Mouse (Mus musculus) adrenal gland (tissue): ENCODE data around the gene Rere.
"Not testable (repeated sequence)": the region's sequence is repeated elsewhere in the genome, so short reads cannot be mapped to it uniquely, and the experiment has no call there.

Source experiments
- intact Hi-C: fragments of 180-260 bp; cut with DNase I; formaldehyde crosslinking; loops from one replicate; pipeline ENCODE4 v1.15.1; 2025

Rere gene

GRCm38 (mm10) chr4:150456886-150457285 lies 175.4 kb downstream of the Rere start:
- intact Hi-C loops: loop anchor here (5.0 kb wide), 1 partner anchor 35 kb away; no protein-coding TSS in a partner anchor

DNA sequence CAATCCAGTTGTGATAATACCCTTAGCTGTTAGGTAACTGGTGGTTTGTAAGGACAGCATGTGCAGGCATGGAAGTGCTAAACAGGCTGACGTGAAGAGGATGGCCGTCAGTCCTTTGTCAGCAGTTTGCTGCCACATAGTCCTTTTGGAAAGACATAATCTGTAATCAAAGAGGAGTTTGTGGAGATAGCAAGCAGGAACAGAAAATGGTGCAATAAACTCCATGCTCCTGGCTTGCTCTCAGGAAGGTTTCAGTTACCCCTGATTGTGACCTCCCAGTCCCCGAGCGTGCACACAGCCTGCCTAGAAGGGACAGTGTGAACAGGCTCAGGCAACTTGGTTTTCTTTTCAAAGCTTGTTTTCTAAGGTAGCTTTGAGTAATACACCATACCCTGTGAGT lies 175.9 kb downstream of the Rere start:
- intact Hi-C loops: loop anchor here (5.0 kb wide), 1 partner anchor 35 kb away; no protein-coding TSS in a partner anchor

- intact Hi-C loops: loop anchor here (5.0 kb wide), 1 partner anchor 35 kb away; no protein-coding TSS in a partner anchor
Measured at GRCm38 (mm10) chr4:150457771-150458170, 176.3 kb downstream of the Rere start.

DNA sequence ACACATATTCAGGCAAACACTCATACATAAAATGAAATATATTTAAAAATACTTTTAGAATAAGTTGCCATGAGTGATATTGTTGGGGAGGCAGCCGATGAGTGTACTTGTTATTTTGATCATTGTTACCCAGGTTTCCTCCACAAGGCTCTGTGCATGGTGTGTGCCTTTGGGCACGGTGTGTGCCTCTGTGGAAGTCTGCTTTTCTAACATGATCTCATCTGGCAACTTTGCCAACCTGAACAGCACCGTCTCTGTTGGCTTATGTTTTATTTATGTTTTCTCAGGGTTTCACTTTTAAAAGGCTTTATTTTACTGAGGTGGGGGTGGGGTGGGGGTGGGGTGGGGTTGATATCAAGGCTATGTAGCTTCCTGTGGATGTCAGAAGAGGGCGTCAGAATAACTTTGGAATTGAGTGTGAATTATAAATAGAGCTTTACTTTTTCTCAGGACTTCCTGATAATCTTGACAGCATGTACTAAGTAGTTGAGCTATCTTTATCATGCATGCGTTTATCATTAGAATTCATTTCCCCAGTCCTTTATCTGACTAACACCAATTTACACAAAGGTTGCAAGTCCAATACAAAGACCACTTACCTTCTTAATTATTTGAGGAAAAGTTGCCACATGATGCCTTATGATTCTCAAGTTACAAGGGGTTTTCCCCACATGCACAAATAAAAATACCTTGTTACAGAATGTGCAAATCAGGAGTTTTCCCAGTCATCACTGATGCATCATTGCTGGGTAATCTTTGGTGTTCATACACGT lies 177.8 kb downstream of the Rere start:
- intact Hi-C loops: loop anchor here (5.0 kb wide), 1 partner anchor 37 kb away; no protein-coding TSS in a partner anchor

- intact Hi-C loops: no loop called here
Measured at GRCm38 (mm10) chr4:150460451-150460850, 179.0 kb downstream of the Rere start.

- intact Hi-C loops: no loop called here
Measured at GRCm38 (mm10) chr4:150461011-150461410, 179.6 kb downstream of the Rere start.

DNA sequence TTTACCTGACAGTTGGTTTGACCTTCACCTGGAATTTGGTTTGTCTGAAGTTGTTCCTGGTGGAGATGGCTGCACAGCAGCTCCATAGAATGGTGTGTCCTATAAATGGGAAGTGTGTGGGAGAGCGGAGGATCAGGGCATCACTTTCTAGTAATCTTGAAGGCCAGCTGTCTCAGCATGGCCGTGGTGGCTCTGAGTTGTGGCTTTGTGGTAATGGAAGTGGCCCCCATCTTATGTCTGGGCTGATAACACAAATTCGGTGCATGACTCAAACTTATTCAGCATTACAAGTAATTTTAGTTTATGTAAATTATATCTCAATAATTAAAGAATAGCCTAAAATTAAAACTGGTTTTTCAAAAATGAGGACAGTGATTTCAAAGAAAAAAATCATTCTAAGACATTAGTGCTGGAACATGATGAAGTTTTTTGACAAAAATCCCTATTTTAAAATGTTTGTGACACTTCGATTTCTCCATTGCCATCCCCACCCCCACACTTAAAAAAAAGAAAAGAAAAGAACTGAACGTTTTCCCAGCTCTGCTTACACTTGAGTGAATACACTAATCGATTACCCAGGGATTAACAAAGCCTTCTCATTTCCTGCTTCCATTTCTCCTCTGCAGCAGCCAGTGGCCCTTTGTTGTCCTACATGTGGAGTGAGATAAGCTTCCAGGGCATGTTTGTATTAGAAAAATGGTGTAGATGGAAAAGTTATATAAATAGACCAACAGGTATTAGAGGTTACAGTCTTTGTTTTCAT lies 180.2 kb downstream of the Rere start:
- intact Hi-C loops: loop anchor here (2.0 kb wide), 1 partner anchor 115 kb away; no protein-coding TSS in a partner anchor

DNA sequence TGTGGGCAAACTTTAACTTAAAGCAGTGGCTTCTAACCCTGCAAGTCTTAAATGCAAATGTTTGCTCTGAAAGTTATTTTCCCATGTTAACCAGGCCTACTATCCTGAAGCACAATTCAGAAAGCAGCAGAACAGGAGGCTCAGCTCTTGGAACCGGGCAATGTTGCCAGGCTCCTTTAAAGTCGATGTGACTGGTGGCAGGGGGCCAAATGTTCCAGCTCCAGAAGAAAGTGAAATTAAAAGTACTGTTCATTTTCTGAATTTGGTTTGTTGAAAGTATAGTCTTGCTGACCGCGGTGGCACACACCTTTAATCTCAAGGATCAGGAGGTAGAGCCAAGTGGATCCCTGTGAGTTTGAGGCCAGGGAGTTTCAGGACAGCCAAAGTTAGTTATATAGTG lies 180.9 kb downstream of the Rere start:
- intact Hi-C loops: loop anchor here (2.0 kb wide), 1 partner anchor 116 kb away; no protein-coding TSS in a partner anchor

GRCm38 (mm10) chr4:150465759-150466158 lies 184.3 kb downstream of the Rere start:
- intact Hi-C loops: loop anchor here (5.0 kb wide), 1 partner anchor 208 kb away; no protein-coding TSS in a partner anchor

DNA sequence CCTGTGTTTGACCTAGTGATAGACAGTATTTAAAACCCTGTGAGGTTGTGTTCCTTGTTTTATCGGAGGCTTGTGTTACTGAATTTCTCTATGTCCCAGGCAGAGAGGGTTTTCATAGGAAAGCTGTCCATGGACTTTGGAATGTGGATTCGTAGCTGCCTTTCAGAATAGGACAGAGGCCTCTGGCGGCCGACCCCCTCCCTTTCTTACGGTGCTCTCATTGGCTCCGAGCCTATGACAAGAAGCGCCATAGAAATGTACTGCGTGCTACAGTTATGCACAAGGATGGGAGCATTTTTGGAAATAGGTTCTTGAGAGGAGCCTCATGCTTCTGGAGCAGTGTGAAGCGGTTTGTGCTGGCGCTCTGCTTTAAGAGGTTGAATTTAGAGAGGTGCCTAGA lies 187.8 kb downstream of the Rere start:
- intact Hi-C loops: loop anchor here (5.0 kb wide), 1 partner anchor 212 kb away; no protein-coding TSS in a partner anchor

- intact Hi-C loops: no loop called here
Measured at GRCm38 (mm10) chr4:150470674-150471328, 189.4 kb downstream of the Rere start.

- intact Hi-C loops: no loop called here
Measured at GRCm38 (mm10) chr4:150472751-150473436, 191.4 kb downstream of the Rere start.

DNA sequence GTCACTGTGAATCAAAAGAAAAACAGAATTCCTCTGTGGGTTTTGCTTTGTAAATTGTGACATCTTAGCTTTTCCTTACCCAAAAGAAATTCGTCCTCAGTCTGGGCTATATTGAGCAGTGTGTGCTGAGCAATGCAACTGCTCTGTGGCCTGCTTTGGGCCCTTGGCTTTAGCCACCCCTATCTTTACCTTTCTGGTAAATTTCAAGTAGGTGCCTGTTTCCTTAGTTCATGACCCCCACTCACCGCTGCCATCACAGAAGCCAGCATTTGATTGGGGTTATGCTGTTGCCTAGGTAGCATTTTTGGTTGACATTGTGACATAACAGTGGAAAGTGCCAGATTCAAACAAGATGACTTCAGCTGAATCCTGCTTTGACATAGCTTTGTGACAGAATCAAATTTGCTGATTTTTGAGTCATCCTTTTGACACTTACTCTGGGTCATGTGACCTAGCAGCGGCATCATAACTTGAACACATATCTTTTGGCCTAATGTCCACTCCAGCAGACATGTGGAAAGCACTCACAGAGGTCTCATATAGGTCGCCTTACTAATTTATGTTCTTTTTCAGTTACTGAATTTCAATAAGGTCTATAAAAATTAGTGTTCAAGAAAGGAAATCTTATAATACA lies 192.1 kb downstream of the Rere start:
- intact Hi-C loops: no loop called here

DNA sequence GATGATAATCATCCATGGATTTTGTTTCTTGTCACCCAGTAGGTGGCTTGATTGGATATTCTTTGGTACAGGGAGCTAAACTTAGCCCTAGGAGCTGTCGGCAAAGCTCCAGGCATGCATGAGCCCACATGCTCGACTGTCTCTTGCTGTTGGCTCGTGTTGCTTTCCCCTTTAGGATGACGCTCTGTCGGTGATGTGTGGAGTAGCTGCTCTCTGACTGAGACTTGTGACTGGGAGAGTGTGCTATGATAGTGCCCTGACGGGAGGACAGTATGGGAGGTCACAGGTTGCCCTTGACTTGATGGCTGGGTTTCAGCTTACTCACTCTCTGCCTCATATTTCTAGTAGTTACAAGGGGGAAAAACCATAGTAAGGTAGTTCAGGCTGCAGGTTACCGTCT lies 192.6 kb downstream of the Rere start:
- intact Hi-C loops: no loop called here

DNA sequence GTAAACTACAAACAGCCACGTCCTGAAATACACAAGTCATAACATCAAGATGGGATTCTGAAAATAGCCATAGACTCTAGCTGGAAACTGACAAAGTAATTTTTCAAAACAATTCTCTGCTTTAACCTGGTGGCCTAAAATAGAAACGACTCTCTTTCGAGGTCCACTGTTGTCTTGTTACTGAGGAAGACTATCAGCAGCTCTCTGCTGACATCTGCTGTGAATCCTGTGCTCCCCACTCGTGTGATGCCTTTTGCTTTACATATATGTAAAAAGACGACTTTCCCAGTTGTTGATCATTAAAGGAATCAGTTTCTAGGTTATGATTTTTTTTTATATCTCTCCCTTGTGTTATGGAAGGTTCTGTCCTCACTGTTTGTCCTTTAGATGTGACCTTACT lies 194.8 kb downstream of the Rere start:
- intact Hi-C loops: no loop called here

DNA sequence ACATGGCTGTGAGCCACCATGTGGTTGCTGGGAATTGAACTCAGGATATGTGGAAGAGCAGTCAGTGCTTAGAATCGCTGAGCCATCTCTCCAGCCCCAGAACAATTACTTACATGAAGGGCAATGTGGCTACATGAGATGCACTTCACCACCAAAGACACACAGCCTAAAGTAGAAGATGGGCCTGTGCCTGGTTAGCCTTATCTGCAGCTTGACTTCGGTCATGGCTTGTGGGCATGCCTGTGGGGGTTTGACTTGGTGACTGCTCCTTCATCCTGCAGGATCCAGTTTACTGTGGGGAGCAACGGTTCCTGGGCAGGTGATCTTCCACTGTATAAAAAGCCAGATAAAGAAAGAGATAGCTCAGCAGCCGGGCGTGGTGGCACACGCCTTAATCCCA lies 196.6 kb downstream of the Rere start:
- intact Hi-C loops: no loop called here

DNA sequence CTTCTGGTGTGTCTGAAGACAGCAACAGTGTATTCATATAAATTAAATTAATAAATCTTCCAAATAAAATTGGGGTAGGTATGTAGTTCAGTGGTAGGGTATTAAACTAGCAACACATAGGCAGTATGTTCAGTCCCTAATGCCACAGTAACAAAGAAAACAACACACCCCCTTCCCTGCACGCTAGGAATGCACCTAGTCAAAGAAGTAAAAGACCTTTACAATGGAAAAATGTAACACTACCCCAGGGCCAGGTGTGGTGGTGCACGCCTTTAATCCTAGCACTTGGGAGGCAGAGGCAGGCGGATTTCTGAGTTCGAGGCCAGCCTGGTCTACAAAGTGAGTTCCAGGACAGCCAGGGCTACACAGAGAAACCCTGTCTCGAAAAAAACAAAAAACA lies 201.6 kb downstream of the Rere start:
- intact Hi-C loops: not testable (repeated sequence)

DNA sequence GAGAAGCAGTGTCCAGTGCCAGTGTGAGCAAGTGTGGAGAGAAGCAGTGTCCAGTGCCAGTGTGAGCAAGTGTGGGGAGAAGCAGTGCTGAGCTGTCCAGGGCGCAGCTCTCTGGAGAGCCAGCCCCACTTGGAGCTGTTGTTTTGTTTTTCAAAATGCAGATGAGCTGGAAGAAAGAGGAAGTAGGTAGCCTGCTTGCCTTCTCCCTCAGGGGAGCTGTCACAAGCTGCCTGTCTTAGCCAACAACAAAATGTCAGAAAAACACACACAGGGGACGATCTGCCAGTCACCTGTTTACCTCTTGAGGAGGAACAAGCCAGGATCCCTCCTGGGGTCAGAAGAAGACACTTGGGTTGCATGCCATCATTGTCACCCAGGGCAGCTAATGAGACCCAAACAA lies 204.7 kb downstream of the Rere start:
- intact Hi-C loops: no loop called here

GRCm38 (mm10) chr4:150487109-150487508 lies 205.7 kb downstream of the Rere start:
- intact Hi-C loops: no loop called here

DNA sequence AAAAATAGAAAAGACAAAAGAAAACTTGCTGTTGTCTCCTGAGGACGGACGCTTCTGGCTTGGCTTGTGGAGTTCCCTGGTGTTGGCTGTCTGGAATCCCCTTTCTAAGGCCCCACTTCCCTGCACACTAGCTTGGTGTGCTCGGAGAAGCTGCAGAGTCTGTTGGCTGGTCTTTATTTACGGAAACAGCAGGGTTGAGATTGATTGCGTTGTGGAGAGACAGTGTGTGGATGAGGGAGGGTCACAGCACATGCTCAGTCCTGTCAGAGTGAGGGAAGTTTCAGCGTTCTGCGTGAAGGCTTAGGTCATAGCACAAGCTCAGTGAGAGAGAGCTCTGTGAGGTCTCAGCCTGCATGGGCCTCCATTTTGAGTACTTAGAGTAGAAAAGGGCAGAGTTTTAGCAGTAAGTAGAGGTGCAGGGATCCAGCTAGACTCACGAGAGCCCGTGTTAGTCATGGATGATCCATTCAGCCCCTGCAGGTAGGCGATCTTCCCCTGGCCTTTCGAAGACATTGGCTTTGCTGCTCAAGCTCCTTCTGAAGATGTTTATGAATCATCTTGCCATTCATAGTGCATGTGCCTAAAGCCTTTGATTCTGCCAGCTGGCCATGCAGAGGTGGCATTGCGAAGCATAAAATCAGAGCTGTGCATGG lies 206.8 kb downstream of the Rere start:
- intact Hi-C loops: no loop called here
